Mouse (Mus musculus) liver, postnatal 0 days (tissue): Measurements from ENCODE around the gene Sem1.

Experiments
- CTCF ChIP-seq: sonication (generic); IDR thresholded peaks from 2 replicates; pipeline ENCODE4 v1.5.1; 2016; ENCODE audit warnings: antibody characterized with exemption, low read depth
- EP300 ChIP-seq: IDR thresholded peaks from 2 replicates; pipeline ENCODE4 v1.6.1; 2016; ENCODE audit warnings: antibody characterized with exemption, low read depth, mild to moderate bottlenecking

- TF ChIP-seq EP300, result no peak
- no peak for TF ChIP-seq CTCF
Measured at GRCm38 (mm10) chr6:6543606-6544254, 34.7 kb downstream of the Sem1 start.
